Mouse (Mus musculus) heart, embryonic 16.5 days (tissue): ENCODE results near the gene Dcaf1. TPM values are rescaled to one million over a fixed set of nuclear protein-coding genes. Genes with fewer than 3 reads are reported as not detected.

ENCODE experiments used
- ATAC-seq: fragments of 200-750 bp; cut with Nextera tagmentation; replicated peaks from 2 replicates; pipeline ENCODE4 v1.8.0; 2017; ENCODE audit warnings: moderate number of reproducible peaks; ENCODE audit not compliant: insufficient read depth, low FRiP score; ENCODE audit errors: extremely low read depth
- H3K27ac ChIP-seq: fragments of 300-500 bp; sonication (generic); 2 replicates; pipeline ENCODE4 v1.5.1; 2014; ENCODE audit warnings: mild to moderate bottlenecking, low read length, control low read depth, moderate library complexity
- H3K27me3 ChIP-seq: fragments of 300-500 bp; sonication (generic); 2 replicates; pipeline ENCODE4 v1.6.1; 2014; ENCODE audit warnings: low read length, mixed read lengths; ENCODE audit not compliant: control insufficient read depth, insufficient read depth
- H3K36me3 ChIP-seq: fragments of 300-500 bp; sonication (generic); 2 replicates; pipeline ENCODE4 v1.6.1; 2014; ENCODE audit not compliant: control insufficient read depth, insufficient read depth
- H3K4me1 ChIP-seq: fragments of 300-500 bp; sonication (generic); 2 replicates; pipeline ENCODE4 v1.6.1; 2014; ENCODE audit warnings: low read length, mixed read lengths; ENCODE audit not compliant: control insufficient read depth, insufficient read depth
- H3K4me2 ChIP-seq: fragments of 300-500 bp; sonication (generic); 2 replicates; pipeline ENCODE4 v1.6.1; 2014; ENCODE audit warnings: low read depth, mild to moderate bottlenecking, control low read depth, low read length
- H3K4me3 ChIP-seq: fragments of 300-500 bp; sonication (generic); 2 replicates; pipeline ENCODE4 v1.5.1; 2014; ENCODE audit warnings: mild to moderate bottlenecking, control low read depth, low read length
- H3K9ac ChIP-seq: fragments of 300-500 bp; sonication (generic); 2 replicates; pipeline ENCODE4 v1.6.1; 2014; ENCODE audit warnings: low read length, control low read depth
- H3K9me3 ChIP-seq: fragments of 300-500 bp; sonication (generic); replicated peaks from 2 replicates; pipeline ENCODE4 v1.6.1; 2016; ENCODE audit warnings: low read length; ENCODE audit not compliant: control insufficient read depth
- WGBS: fragments of 180-500 bp; shearing (Covaris S2); extraction: QIAGEN DNeasy Blood & Tissue Kit; methylation state at CpG from one replicate; pipeline ENCODE4 v1.1.7; 2014; 5-methylcytosine and 5-hydroxymethylcytosine counted together
- polyA plus RNA-seq: library from polyadenylated mRNA; unstranded; fragments of >200 nt; fragmentation: Nextera tagmentation; extraction: Ambion mirVana; gene quantifications from 2 replicates; pipeline ENCODE4 v1.2.1, GENCODE M21; 2015

The Dcaf1 gene
- polyA plus RNA-seq, 1 experiment from 2014 or later: 17.8 TPM

DNA sequence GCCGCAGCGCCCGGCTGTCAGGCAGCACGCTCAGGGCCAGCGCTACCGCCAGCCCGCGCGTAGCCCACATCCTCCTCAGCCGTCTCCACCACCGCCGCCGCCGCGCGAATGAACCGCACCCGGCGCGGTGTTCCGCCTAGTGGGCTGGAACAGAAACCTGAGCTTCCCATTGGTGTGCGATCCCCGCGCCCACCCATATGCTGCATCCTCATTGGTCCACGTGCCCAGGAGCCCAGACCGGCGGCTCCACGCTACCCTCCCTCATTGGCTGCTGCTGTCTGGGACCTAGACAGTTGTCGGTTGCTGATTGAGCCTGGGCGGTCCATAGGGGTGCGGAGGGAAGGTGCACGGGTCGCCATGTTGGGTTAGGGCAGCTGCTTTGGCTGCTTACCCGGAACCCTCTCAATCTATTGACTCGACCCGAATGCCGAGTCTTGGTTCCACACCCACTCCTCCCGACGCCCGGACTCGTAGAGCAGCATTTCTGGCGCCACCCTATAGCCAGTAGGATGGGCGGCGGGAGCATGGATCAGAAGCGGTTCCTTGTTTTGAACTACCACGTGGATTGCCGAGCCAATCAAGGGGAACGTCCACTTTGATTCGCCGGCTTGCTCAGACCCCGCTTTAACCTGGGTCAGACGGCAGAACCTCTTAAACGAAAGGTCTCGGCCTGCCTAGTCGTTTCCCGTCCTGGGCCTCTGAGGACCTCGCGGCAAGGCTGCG, 70.3 kb downstream of the Dcaf1 start, which contains the start of gene Manf:
Gene Manf (minus strand): TSS at position 151 of the 723 bp plus-strand sequence.
- Histone ChIP-seq H3K36me3 (peaks cover 21% of the 10 kb centered on the region), H3K4me1 (peaks cover 20% of the 10 kb centered on the region), H3K4me2 (peak within 1 kb of the TSS; percentile 78), H3K4me3 (peak within 1 kb of the TSS; percentile 84), H3K9me3 (no peaks in the 10 kb centered on the region), H3K9ac (peak within 1 kb of the TSS; percentile 92), H3K27me3 (no peaks in the 10 kb centered on the region), H3K27ac (peak within 1 kb of the TSS; percentile 97)
- peak; percentile 98 for ATAC-seq
- WGBS: under 1% methylated on average over 59 of the region's 59 CpGs

DNA sequence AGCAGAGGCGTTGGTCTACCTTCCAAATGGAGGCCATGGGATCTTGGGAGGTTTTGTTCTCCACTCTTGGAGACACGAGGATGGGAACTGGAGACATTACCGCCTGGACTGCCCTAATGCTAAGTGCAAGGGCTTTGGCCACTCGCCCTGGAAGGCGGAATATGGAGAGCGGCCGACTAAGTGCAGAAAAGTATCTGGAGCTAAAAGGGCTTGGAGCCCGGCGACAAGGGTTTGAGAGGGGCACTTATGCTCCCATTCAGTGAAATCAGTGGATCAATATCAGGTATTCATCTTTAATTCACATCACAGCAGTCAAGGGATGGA, 70.8 kb downstream of the Dcaf1 start:
- Histone ChIP-seq H3K27ac (peak overlapping the region; percentile 97), H3K27me3 (no peaks in the 10 kb centered on the region), H3K4me1 (peaks cover 19% of the 10 kb centered on the region), H3K36me3 (peaks cover 21% of the 10 kb centered on the region), H3K9ac (peak overlapping the region; percentile 86), H3K4me3 (peak overlapping the region; percentile 84), H3K4me2 (peak overlapping the region; percentile 78), H3K9me3 (no peaks in the 10 kb centered on the region)
- under 1% methylated on average over 9 of the region's 9 CpGs for WGBS
- ATAC-seq: peak; percentile 2; the same call in 1 of the 2 replicates

DNA sequence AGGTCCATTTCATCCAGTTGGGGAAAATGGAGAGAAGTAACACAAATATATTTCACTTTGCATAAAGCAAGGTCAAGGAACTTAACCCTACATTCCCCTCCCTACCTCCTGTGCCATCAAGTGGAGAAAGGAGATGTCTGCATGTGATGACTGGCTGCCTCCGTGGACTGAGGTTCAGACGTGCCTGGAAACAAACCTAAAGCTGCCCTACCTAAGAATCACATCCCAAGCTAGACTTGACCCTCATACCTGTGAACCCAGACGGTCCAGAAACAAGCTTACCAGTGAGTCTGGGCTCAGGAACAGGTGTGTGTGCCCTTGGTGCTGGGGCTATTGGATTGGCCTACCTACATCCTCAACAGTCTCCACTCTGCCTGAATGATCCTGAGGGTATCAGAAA, 71.7 kb downstream of the Dcaf1 start:
- no peak for ATAC-seq
- 62% methylated on average over 3 of the region's 3 CpGs for WGBS
- Histone ChIP-seq H3K4me2 (no peak overlapping the region), H3K27ac (no peak overlapping the region), H3K36me3 (peaks cover 17% of the 10 kb centered on the region), H3K9ac (no peak overlapping the region), H3K9me3 (no peaks in the 10 kb centered on the region), H3K27me3 (no peaks in the 10 kb centered on the region), H3K4me1 (peaks cover 14% of the 10 kb centered on the region), H3K4me3 (no peak overlapping the region)

- Histone ChIP-seq H3K27ac (no peak overlapping the region), H3K27me3 (no peaks in the 10 kb centered on the region), H3K9ac (no peak overlapping the region), H3K4me2 (no peak overlapping the region), H3K9me3 (no peaks in the 10 kb centered on the region), H3K36me3 (no peaks in the 10 kb centered on the region), H3K4me3 (no peak overlapping the region), H3K4me1 (no peaks in the 10 kb centered on the region)
- ATAC-seq: no peak
- WGBS: 78% methylated on average over 1 of the region's 1 CpGs
Observed at GRCm38 (mm10) chr9:106898901-106899300, 77.2 kb downstream of the Dcaf1 start.

DNA sequence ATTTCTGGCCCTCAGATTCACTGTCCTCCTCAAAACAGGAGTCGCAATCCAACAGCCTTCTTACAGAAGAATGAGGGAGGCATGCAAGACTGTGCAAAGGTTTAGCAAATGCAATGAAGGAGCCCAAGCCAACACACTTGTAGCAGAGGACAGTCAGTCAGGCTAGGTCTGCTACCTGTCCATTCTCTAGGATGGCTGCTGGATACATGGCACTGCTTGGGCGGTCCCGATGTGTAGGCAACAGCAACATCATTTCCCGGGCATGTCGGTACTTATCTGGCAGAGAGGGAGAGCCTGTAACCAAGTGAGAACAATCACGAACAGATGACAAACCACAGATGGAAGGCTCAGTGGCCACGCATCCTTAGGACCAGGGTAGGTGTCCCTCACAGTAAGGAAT, 79.9 kb downstream of the Dcaf1 start:
- H3K9me3 ChIP-seq: no peaks in the 10 kb centered on the region
- H3K27me3 ChIP-seq: no peaks in the 10 kb centered on the region
- H3K9ac ChIP-seq: no peak overlapping the region
- no peak for ATAC-seq
- no peak overlapping the region for H3K4me3 ChIP-seq
- no peak overlapping the region for H3K4me2 ChIP-seq
- no peak overlapping the region for H3K27ac ChIP-seq
- no peaks in the 10 kb centered on the region for H3K4me1 ChIP-seq
- no peaks in the 10 kb centered on the region for H3K36me3 ChIP-seq
- 81% methylated on average over 7 of the region's 7 CpGs for WGBS

GRCm38 (mm10) chr9:106903099-106903790, 81.6 kb downstream of the Dcaf1 start:
- Histone ChIP-seq H3K27me3 (no peaks in the 10 kb centered on the region), H3K4me1 (no peaks in the 10 kb centered on the region), H3K27ac (no peak overlapping the region), H3K9ac (no peak overlapping the region), H3K4me3 (no peak overlapping the region), H3K9me3 (no peaks in the 10 kb centered on the region), H3K36me3 (no peaks in the 10 kb centered on the region), H3K4me2 (no peak overlapping the region)
- no peak for ATAC-seq
- WGBS: 63% methylated on average over 4 of the region's 4 CpGs

- Histone ChIP-seq H3K4me1 (peaks cover 2% of the 10 kb centered on the region; the same call in 1 of the 2 replicates), H3K27ac (no peak overlapping the region), H3K27me3 (no peaks in the 10 kb centered on the region), H3K9me3 (no peaks in the 10 kb centered on the region), H3K4me3 (no peak overlapping the region), H3K9ac (no peak overlapping the region), H3K36me3 (no peaks in the 10 kb centered on the region), H3K4me2 (no peak overlapping the region)
- ATAC-seq: no peak
- 8% methylated on average over 1 of the region's 1 CpGs for WGBS
Observed at GRCm38 (mm10) chr9:106903791-106904134, 82.1 kb downstream of the Dcaf1 start.

DNA sequence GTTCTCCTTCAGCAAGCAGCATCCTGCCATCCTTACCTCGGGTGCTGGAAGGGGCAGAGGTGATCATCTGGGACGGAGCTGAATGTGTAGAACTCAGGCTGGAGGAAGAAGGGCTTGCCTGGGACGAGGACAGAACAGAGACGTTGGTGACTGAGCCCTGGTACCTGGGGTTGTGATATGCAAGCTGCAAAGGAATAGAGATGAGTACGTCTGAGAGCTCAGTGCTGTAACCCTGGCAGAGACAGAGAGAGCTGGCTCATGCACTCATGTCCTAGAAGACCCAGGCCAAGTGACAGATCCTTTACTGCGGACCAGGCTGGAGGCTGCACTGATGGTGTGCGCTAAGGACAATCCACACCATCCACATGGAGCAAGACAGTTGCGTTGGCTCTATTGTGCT, 84.9 kb downstream of the Dcaf1 start:
- no peak overlapping the region for H3K27ac ChIP-seq
- no peaks in the 10 kb centered on the region for H3K27me3 ChIP-seq
- 81% methylated on average over 8 of the region's 8 CpGs for WGBS
- no peak overlapping the region for H3K9ac ChIP-seq
- H3K9me3 ChIP-seq: no peaks in the 10 kb centered on the region
- H3K4me2 ChIP-seq: no peak overlapping the region
- ATAC-seq: no peak
- no peak overlapping the region for H3K4me3 ChIP-seq
- H3K36me3 ChIP-seq: no peaks in the 10 kb centered on the region
- peaks cover 2% of the 10 kb centered on the region; the same call in 1 of the 2 replicates for H3K4me1 ChIP-seq

- peaks cover 2% of the 10 kb centered on the region; the same call in 1 of the 2 replicates for H3K4me1 ChIP-seq
- no peak overlapping the region for H3K27ac ChIP-seq
- H3K27me3 ChIP-seq: no peaks in the 10 kb centered on the region
- H3K9ac ChIP-seq: no peak overlapping the region
- H3K4me2 ChIP-seq: no peak overlapping the region
- H3K9me3 ChIP-seq: no peaks in the 10 kb centered on the region
- no peak overlapping the region for H3K4me3 ChIP-seq
- 69% methylated on average over 3 of the region's 3 CpGs for WGBS
- no peak for ATAC-seq
- no peaks in the 10 kb centered on the region for H3K36me3 ChIP-seq
Observed at GRCm38 (mm10) chr9:106908174-106908573, 86.5 kb downstream of the Dcaf1 start.
